Mouse (Mus musculus) heart, adult 2 months (tissue): Measurements from ENCODE around the gene Wdr5.

Experiments used
- CTCF ChIP-seq: fragments of 200-600 bp; IDR thresholded peaks from 2 replicates; pipeline ENCODE4 v1.8.1; 2022; ENCODE audit warnings: antibody characterized with exemption, mild to moderate bottlenecking, moderate library complexity
- EP300 ChIP-seq: fragments of 200-500 bp; IDR thresholded peaks from 2 replicates; pipeline ENCODE4 v1.6.1; 2011; ENCODE audit warnings: low read depth, low read length, control low read depth; ENCODE audit not compliant: insufficient read depth
- POLR2A ChIP-seq: fragments of 200-500 bp; IDR thresholded peaks from 2 replicates; pipeline ENCODE4 v1.6.1; 2011; ENCODE audit warnings: mild to moderate bottlenecking, low read depth, low read length, control low read depth; ENCODE audit not compliant: insufficient read depth

- TF ChIP-seq POLR2A = no peak
- TF ChIP-seq CTCF = peak; percentile 21; the same call in 1 of the 2 replicates
- no peak for TF ChIP-seq EP300
Measured at GRCm38 (mm10) chr2:27515341-27516166, 597 bp downstream of the Wdr5 start.
